Mouse (Mus musculus) ES-Bruce4 (cell line): ENCODE measurements around the gene 4931423N10Rik.

Source experiments
- CTCF ChIP-seq: IDR thresholded peaks from one replicate; pipeline ENCODE4 v1.8.1; 2011; ENCODE audit warnings: low read depth, low read length
- POLR2A ChIP-seq: IDR thresholded peaks from one replicate; pipeline ENCODE4 v1.8.1; 2011; ENCODE audit warnings: low read length; ENCODE audit not compliant: insufficient read depth

DNA sequence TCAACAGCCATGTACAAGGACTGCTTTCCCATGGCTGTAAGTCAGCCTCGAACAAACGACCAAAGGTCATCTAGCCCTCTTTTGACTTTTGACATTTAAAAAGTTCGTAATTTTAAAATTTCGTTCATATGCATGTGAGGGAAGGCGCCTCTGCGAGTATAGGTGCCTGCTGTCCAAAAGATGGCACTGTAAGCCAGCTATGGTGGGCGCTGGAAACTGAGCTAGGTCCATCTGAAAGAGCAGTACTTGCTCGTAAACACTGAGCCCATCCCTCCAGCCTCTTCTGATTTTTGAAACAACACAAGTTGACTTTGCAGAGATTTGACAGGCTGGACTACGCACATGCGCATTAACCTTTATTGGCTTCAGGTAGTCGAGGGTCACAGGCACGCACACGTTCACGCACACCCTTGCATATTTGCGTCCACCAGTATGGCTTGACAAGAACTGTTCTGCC is at the start of gene 4931423N10Rik:
- TF ChIP-seq CTCF: peak; percentile 32
- TF ChIP-seq POLR2A: no peak
